Mouse (Mus musculus) hindbrain, embryonic 10.5 days (tissue): ENCODE results near the gene Tdp1. TPM values are rescaled to one million over a fixed set of nuclear protein-coding genes. Genes with fewer than 3 reads are reported as not detected.

Experiments
- DNase-seq: peaks from one replicate; pipeline ENCODE4 v3.0.0-alpha.2; 2017; ENCODE audit warnings: low spot score
- H3K27ac ChIP-seq: fragments of 300-500 bp; sonication (generic); 2 replicates; pipeline ENCODE4 v1.5.1; 2016; ENCODE audit warnings: mild to moderate bottlenecking, moderate library complexity
- H3K27me3 ChIP-seq: fragments of 300-500 bp; sonication (generic); 2 replicates; pipeline ENCODE4 v1.6.1; 2016; ENCODE audit warnings: mild to moderate bottlenecking; ENCODE audit not compliant: poor library complexity, insufficient read depth, severe bottlenecking
- H3K36me3 ChIP-seq: fragments of 300-500 bp; sonication (generic); 2 replicates; pipeline ENCODE4 v1.6.1; 2016; ENCODE audit warnings: mild to moderate bottlenecking, moderate library complexity
- H3K4me1 ChIP-seq: fragments of 300-500 bp; sonication (generic); replicated peaks from 2 replicates; pipeline ENCODE4 v1.6.1; 2016; ENCODE audit warnings: mild to moderate bottlenecking
- H3K4me3 ChIP-seq: fragments of 300-500 bp; sonication (generic); 2 replicates; pipeline ENCODE4 v1.5.1; 2016; ENCODE audit warnings: mild to moderate bottlenecking, moderate library complexity
- H3K9me3 ChIP-seq: fragments of 300-500 bp; sonication (generic); 2 replicates; pipeline ENCODE4 v1.6.1; 2016; ENCODE audit warnings: mild to moderate bottlenecking, moderate library complexity
- WGBS: fragments of 180-500 bp; shearing (Covaris S2); methylation state at CpG from one replicate; pipeline ENCODE4 v1.1.7; 2016; 5-methylcytosine and 5-hydroxymethylcytosine counted together
- polyA plus RNA-seq: library from polyadenylated mRNA; unstranded; fragments of >200 nt; fragmentation: Nextera tagmentation; extraction: Ambion mirVana; gene quantifications from 2 replicates; pipeline ENCODE4 v1.2.1, GENCODE M21; 2016

Gene Tdp1
- 77.9 and 83.9 TPM in 2 replicates for polyA plus RNA-seq

DNA sequence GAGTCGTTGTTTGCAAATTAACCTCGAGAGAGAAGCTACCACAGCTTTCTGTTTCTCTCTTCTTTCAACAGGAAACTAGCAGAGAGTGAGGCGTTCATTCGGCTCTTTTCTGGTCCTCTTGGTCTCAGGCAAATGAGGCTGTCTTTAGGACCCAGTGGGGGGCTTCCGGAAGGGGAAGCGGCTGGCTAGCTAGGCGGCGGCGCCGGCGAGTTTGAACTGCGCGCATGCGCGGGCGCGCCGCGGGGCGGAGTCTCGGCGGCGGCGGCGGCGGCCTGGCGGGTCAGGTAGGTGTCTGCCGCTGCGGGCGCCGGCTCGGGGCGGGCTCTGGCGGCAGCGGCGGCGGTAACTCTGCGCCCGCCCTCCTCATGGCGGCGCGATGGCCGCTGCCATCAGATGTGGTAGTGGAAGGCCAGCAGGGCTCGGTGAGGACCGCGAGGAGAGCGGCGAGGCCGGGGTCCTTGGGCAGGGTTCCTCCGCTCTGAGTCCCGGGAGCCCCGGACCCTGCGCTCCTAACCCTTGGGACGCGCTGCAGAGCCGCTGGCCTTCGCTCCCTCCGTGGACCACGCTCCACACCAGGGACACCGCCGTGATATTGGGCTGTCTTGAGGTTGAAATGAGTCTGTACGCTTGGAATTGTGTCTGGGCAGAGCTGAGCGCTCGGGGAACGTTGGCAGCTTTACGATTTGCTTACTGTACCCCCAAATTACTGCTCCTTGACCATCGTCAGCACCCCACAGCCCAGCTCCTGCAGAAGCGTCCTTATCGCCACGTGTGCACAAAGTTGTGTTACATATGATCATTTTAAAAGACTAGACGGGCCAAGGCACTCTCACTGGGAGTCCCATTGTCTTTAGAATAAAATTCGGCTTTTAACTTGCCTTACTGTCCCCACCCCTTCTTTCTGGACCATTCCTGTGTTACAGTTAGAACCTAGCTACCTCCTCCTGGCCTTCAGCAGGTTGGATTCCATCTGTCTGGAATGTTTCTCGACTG lies at the start of gene Tdp1, which contains the start of gene Efcab11:
TSS of gene Tdp1 (plus strand) at position 249 of the 993 bp plus-strand sequence.
TSS of gene Efcab11 (minus strand) at position 171 of the 993 bp plus-strand sequence.
- Histone ChIP-seq H3K36me3 (peaks cover 17% of the 10 kb centered on the region), H3K27ac (peak within 1 kb of the TSS; percentile 97), H3K9me3 (no peaks in the 10 kb centered on the region), H3K4me3 (peak within 1 kb of the TSS; percentile 82), H3K4me1 (peaks cover 42% of the 10 kb centered on the region), H3K27me3 (no peaks in the 10 kb centered on the region)
- under 1% methylated on average over 73 of the region's 73 CpGs for WGBS
- DNase-seq = peak; percentile 96

DNA sequence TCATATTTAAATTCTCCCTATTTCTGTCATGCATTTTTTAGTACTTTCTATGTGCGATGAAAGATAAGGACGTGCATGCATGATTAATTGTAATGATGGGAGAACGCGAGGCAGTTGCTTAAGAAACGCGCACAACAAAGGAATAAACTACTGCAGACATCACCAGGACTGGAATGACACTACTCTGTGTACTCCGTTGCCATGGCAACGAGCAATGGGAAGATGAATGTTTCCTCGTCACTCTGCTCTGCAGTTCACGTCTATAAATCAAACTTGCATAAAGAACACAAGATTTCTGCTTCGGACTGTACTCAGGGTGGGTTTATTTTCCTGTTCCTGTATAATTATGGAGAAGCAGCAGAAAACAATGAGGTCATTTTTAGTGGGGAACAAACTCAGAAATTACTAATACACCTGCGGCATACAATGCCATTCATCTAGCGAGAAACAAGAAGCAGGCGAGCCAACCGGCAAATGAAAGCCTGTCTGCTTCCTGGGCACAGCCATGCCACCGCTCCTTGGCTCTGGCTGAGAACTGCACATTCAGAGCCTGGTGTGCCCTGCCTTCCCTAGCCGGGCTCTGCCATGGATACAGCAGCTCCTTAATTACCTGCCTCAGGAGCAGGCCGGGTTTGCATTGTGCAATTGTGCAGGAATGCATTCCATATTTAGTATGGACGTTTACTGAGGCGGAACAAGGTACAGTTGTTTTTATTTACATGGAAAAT lies 47.7 kb upstream of the Tdp1 start:
- Histone ChIP-seq H3K27ac (no peak overlapping the region), H3K36me3 (peaks cover 10% of the 10 kb centered on the region; the same call in 1 of the 2 replicates), H3K4me3 (no peak overlapping the region), H3K4me1 (peaks cover 12% of the 10 kb centered on the region), H3K9me3 (peaks cover 5% of the 10 kb centered on the region; the same call in 1 of the 2 replicates), H3K27me3 (no peaks in the 10 kb centered on the region)
- 62% methylated on average over 20 of the region's 20 CpGs for WGBS
- peak; percentile 53 for DNase-seq

DNA sequence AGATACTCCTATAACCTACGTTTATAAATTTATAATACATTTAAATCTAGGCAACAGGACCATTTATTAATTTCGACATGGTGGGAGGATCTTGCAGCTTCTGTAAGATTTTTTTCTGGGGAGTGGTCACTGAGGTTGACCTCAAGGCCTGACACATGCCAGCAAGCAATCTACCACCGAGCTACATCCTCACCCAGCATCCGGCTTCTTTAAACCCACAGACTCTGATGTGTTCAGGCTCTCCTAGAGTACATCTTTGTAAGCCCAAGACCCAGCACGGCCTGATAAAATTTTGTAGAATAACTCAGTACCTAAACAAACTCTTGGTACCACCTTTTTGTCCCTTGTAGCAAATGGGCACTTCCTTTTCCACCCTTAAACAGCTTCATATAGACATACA lies 46.8 kb upstream of the Tdp1 start:
- peaks cover 6% of the 10 kb centered on the region; the same call in 1 of the 2 replicates for H3K36me3 ChIP-seq
- no peak overlapping the region for H3K27ac ChIP-seq
- no peak overlapping the region for H3K4me3 ChIP-seq
- no peaks in the 10 kb centered on the region for H3K27me3 ChIP-seq
- no peak for DNase-seq
- peaks cover 5% of the 10 kb centered on the region; the same call in 1 of the 2 replicates for H3K9me3 ChIP-seq
- peaks cover 12% of the 10 kb centered on the region for H3K4me1 ChIP-seq
- 89% methylated on average over 5 of the region's 5 CpGs for WGBS

DNA sequence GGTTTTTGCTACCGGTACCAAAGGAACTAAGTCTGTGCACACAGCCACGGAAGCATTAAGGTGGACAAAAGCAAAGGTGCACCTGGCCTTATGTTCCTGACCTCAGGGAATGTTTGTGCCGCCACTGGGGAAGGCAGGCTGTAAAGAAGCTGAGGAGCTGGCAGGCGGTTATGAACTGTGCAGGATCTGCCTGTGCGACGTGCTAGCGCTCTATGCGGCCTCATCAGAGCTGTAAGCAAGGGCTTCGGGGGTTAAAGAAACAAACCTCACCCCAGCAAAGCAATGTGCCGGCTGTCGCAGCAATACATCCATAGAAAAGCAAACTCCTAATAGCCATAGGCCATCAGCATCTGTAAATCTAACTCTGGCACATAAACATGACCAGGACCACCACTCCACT lies 46.2 kb upstream of the Tdp1 start:
- Histone ChIP-seq H3K27me3 (no peaks in the 10 kb centered on the region), H3K9me3 (peaks cover 4% of the 10 kb centered on the region; the same call in 1 of the 2 replicates), H3K27ac (no peak overlapping the region), H3K36me3 (peaks cover 6% of the 10 kb centered on the region; the same call in 1 of the 2 replicates), H3K4me3 (no peak overlapping the region), H3K4me1 (peaks cover 12% of the 10 kb centered on the region)
- DNase-seq = no peak
- WGBS = 82% methylated on average over 11 of the region's 11 CpGs

DNA sequence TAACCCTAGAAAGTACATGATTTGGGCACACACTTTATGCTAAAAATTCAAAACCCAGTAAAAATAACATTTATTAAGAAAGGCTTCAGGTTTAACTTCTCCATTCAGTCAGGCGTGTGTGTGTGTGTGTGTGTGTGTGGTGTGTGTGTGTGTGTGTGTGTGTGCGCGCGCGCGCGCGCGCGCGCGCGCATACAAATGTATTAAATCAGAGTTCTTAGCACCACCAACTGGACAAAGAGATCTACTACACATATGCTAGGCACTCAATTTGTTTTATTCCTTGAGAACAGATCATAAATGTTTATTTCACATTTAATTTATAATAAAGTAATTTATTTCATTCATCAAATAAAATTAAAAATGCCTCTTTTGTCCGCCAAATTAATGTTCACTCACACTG lies 45.6 kb upstream of the Tdp1 start:
- DNase-seq = no peak
- H3K4me3 ChIP-seq = no peak overlapping the region
- 84% methylated on average over 14 of the region's 14 CpGs for WGBS
- H3K27me3 ChIP-seq = no peaks in the 10 kb centered on the region
- H3K4me1 ChIP-seq = peaks cover 12% of the 10 kb centered on the region
- H3K9me3 ChIP-seq = no peaks in the 10 kb centered on the region
- H3K27ac ChIP-seq = no peak overlapping the region
- H3K36me3 ChIP-seq = peaks cover 8% of the 10 kb centered on the region

DNA sequence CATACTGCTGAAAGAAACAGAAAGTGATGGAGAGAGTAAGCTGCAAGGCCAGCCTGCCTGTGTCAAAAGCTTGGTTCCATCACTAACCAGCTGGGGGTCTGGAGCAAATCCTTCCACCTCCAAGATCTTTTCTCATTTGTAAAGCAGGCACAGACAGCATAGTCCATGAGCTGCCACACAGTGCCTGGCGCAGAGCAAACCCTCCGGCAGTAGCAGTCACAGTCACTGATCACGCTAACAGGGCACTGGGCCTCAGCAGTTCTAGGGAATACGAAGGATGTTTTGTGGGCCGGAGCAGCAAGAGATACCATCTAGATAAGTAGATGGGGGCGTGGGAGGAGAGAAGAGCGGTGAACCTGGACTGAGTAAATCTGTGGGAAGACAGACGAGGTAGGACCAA lies 39.4 kb upstream of the Tdp1 start:
- 88% methylated on average over 8 of the region's 8 CpGs for WGBS
- H3K9me3 ChIP-seq = no peaks in the 10 kb centered on the region
- no peaks in the 10 kb centered on the region for H3K27me3 ChIP-seq
- no peak overlapping the region for H3K27ac ChIP-seq
- peaks cover 12% of the 10 kb centered on the region for H3K36me3 ChIP-seq
- DNase-seq = no peak
- H3K4me1 ChIP-seq = no peaks in the 10 kb centered on the region; the same call in 1 of the 2 replicates
- no peak overlapping the region for H3K4me3 ChIP-seq

DNA sequence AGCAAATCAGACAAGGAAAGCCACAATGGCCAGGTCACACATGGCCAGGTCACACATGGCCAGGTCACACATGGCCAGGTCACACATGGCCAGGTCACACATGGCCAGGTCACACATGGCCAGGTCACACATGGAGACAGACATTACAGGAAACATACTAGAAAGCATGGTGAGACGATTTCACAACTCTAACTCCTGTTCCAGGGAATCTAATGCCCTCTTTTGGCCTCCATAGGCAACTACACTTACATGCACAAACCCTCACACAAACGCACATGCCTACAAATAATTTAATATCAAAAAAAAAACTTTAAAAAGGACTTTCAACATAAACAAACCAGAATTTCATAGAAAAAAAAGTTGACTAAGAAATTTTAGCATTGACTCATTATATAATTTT lies 34.3 kb upstream of the Tdp1 start:
- Histone ChIP-seq H3K27me3 (no peaks in the 10 kb centered on the region), H3K27ac (no peak overlapping the region), H3K9me3 (no peaks in the 10 kb centered on the region), H3K4me1 (no peaks in the 10 kb centered on the region; the same call in 1 of the 2 replicates), H3K36me3 (peaks cover 10% of the 10 kb centered on the region), H3K4me3 (no peak overlapping the region)
- WGBS = 86% methylated on average over 2 of the region's 2 CpGs
- no peak for DNase-seq

DNA sequence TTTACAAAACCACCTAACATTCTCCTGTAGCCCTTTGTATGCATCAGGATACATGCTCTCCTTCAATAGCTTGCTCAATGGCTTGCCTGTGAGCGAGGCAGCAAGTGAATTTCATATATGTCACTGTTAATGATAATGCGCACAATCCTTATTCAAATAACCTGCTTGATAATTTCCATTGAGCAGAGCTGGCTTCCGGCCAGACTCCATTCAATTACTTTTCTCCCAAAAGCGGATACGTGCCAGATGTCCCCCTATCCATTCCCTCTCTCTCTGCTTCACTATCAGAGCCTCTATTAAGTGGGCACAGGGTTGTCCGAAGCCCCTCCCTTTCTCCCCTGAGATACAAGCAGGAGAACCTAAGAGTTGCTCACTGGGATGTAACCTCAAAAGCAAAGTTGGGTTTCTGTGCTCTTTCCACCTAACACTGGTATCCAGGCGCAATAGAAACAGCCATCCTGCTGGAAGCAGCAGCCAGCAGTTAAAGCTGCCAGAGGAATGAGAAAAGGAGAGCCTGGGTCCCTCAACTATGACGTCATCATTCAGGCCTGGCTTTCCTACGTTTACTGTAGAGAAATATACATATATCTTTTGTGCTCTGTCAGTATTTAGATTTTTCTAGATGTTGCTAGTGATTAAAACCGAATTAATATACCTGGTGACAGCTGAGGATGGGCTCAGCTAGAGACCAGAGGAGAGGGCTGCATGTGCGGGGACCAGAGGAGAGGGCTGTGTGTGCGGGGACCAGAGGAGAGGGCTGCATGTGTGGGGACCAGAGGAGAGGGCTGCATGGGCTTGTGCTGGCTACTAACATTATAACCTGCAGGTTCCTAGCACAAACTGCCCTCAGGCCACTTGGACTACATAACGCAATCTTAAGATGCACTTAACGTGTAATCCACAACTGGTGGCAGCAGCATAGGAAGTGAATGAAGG lies 30.7 kb upstream of the Tdp1 start:
- no peak for DNase-seq
- no peak overlapping the region for H3K4me3 ChIP-seq
- 88% methylated on average over 14 of the region's 14 CpGs for WGBS
- H3K4me1 ChIP-seq = 0 out of 2 replicates have a peak, but pooled peaks cover 2% of the 10 kb centered on the region
- no peaks in the 10 kb centered on the region for H3K9me3 ChIP-seq
- H3K27me3 ChIP-seq = no peaks in the 10 kb centered on the region
- H3K36me3 ChIP-seq = peaks cover 10% of the 10 kb centered on the region
- H3K27ac ChIP-seq = no peak overlapping the region

DNA sequence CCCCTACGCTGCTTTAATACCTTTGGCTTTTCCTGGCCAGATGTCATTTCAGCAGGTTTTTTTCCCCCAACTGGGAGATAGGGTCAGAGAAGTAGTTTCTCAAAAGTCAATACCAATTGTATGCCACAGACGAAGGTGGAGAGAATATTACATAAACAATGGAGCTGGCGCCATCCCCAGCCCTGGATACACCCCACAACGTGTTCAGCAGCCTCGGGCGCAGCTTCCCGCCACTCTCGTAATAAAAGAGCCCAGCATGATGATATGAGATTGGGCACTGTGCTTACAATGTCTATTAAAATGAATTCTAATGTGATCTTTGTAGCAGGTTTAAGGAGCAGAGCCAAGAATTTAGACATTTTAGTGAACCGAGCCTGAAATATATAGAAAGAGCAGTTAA lies 28.3 kb upstream of the Tdp1 start:
- 83% methylated on average over 9 of the region's 9 CpGs for WGBS
- no peaks in the 10 kb centered on the region for H3K27me3 ChIP-seq
- 0 out of 2 replicates have a peak, but pooled peaks cover 2% of the 10 kb centered on the region for H3K4me1 ChIP-seq
- no peak for DNase-seq
- peaks cover 10% of the 10 kb centered on the region for H3K36me3 ChIP-seq
- no peak overlapping the region for H3K4me3 ChIP-seq
- H3K9me3 ChIP-seq = no peaks in the 10 kb centered on the region
- H3K27ac ChIP-seq = no peak overlapping the region

DNA sequence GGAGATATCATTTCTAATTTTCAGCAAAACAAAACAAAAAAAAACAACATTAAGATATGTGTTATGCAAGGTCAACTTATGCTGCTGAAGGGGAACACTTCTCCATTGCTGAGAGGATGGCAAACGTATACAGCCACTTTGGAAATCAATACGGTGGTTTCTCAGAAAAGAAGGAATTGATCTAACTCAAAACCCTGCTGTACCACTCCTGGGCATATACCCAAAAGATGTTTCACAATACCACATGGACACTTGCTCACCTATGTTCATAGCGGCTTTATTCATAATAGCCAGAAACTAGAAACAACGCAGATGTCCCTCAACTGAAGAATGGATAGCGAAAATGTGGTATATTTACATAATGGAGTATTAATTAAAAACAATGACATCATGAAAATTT lies 25.7 kb upstream of the Tdp1 start:
- Histone ChIP-seq H3K27ac (no peak overlapping the region), H3K27me3 (no peaks in the 10 kb centered on the region), H3K4me3 (no peak overlapping the region), H3K36me3 (peaks cover 8% of the 10 kb centered on the region; the same call in 1 of the 2 replicates), H3K4me1 (0 out of 2 replicates have a peak, but pooled peaks cover 2% of the 10 kb centered on the region), H3K9me3 (no peaks in the 10 kb centered on the region)
- WGBS = 93% methylated on average over 5 of the region's 5 CpGs
- no peak for DNase-seq

DNA sequence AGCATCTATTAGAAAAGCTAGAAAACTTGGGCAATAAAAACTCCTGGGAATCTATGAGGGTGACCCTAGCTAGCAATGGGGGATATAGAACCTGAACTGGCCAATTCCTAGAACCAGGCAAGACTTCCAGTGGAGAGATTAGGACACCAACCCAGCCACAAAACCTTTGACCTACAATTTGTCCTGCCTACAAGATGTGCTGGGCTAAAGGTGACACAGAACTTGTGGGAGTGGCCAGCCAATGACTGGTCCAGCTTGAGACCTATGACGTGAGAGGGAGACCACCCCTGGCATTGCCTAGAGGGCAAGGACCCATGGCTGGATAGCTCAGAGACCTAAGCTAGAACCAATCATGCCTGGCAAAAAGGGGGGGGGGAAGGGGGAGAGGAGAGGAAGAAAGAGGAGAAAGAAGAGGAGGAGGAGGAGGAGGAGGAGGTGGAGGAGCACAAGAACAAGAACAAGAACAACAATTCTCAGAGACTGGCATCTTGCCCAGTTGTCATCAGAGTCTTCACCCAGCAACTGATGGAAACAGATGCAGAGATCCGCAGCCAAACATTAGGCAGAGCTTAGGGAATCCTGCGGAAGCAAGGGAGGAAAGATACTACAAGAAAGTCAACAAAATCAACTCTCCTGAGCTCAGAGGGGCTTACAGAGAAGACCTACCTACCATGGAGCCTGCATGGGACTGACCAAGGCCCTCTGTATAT lies 24.8 kb upstream of the Tdp1 start:
- DNase-seq = no peak
- Histone ChIP-seq H3K9me3 (no peaks in the 10 kb centered on the region), H3K27me3 (no peaks in the 10 kb centered on the region), H3K36me3 (no peaks in the 10 kb centered on the region), H3K4me1 (0 out of 2 replicates have a peak, but pooled peaks cover 2% of the 10 kb centered on the region), H3K27ac (no peak overlapping the region), H3K4me3 (no peak overlapping the region)
- 84% methylated on average over 3 of the region's 3 CpGs for WGBS
